Mouse (Mus musculus) heart, embryonic 15.5 days (tissue): Measurements from ENCODE around the gene Podn. TPM values are rescaled to one million over a fixed set of nuclear protein-coding genes. Genes with fewer than 3 reads are reported as not detected.

Experiments
- ATAC-seq: fragments of 200-750 bp; cut with Nextera tagmentation; replicated peaks from 2 replicates; pipeline ENCODE4 v1.8.0; 2017; ENCODE audit warnings: low read depth, moderate TSS enrichment; ENCODE audit not compliant: insufficient number of reproducible peaks, insufficient read depth, low FRiP score
- H3K27ac ChIP-seq: fragments of 300-500 bp; sonication (generic); 2 replicates; pipeline ENCODE4 v1.5.1; 2015; ENCODE audit warnings: mild to moderate bottlenecking, inconsistent platforms
- H3K27me3 ChIP-seq: fragments of 300-500 bp; sonication (generic); 2 replicates; pipeline ENCODE4 v1.6.1; 2015; ENCODE audit warnings: inconsistent platforms
- H3K36me3 ChIP-seq: fragments of 300-500 bp; sonication (generic); 2 replicates; pipeline ENCODE4 v1.6.1; 2015; ENCODE audit warnings: mild to moderate bottlenecking, inconsistent platforms
- H3K4me1 ChIP-seq: fragments of 300-500 bp; sonication (generic); replicated peaks from 2 replicates; pipeline ENCODE4 v1.6.1; 2015; ENCODE audit warnings: inconsistent platforms
- H3K4me2 ChIP-seq: fragments of 300-500 bp; sonication (generic); 2 replicates; pipeline ENCODE4 v1.6.1; 2015; ENCODE audit warnings: inconsistent platforms, mild to moderate bottlenecking, moderate library complexity
- H3K4me3 ChIP-seq: fragments of 300-500 bp; sonication (generic); 2 replicates; pipeline ENCODE4 v1.5.1; 2015; ENCODE audit warnings: mild to moderate bottlenecking, inconsistent platforms
- H3K9ac ChIP-seq: fragments of 300-500 bp; sonication (generic); 2 replicates; pipeline ENCODE4 v1.6.1; 2015; ENCODE audit warnings: mild to moderate bottlenecking, inconsistent platforms
- H3K9me3 ChIP-seq: fragments of 300-500 bp; sonication (generic); replicated peaks from 2 replicates; pipeline ENCODE4 v1.6.1; 2016; ENCODE audit warnings: inconsistent platforms
- WGBS: fragments of 180-500 bp; shearing (Covaris S2); methylation state at CpG from one replicate; pipeline ENCODE4 v1.1.7; 2015; ENCODE audit warnings: mixed read lengths; 5-methylcytosine and 5-hydroxymethylcytosine counted together
- polyA plus RNA-seq: library from polyadenylated mRNA; unstranded; fragments of >200 nt; fragmentation: Nextera tagmentation; extraction: Ambion mirVana; gene quantifications from 2 replicates; pipeline ENCODE4 v1.2.1, GENCODE M21; 2015

Podn gene
- polyA plus RNA-seq, 1 experiment from 2014 or later = 0.26 TPM

DNA sequence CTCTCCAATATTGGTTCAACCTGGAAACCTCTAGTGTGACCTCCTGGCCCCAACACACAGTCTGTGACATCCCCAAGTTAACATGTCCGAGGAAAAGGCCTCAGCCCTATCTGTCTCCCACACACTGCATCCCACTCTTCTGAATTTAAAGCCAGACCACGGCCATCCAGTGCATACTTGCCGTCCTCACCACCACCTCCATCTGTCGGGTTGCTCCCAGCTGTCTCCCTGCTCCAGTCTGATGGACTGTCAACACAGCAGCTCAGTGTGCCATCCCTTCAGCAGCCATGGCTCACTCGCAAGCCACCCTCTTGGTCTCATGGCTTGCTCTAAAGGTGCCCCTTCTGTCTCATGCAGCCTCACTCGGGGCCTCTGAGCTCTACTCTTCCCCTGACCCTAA lies 100.5 kb downstream of the Podn start:
- no peak for ATAC-seq

DNA sequence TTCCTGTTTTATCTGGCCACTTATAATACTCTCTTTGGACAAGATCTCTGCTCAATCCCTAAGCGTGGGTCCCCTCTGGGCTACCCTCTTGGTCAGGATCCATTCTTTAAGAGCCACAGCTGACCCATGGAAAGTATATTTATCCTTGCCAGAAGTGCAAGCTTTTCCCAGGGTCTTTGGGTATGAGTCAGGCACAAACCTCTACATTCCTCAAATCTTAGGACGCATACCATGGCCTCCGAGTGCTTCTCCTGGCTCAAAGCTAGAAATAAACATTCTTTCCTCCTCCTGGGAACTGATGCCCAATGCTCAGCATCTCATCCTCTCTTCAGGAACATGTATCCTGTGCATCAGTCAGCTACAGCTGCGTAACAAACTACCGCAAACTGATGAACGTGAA lies 101.2 kb downstream of the Podn start:
- no peak for ATAC-seq
- no peaks in the 10 kb centered on the region for H3K36me3 ChIP-seq
- no peak overlapping the region for H3K9ac ChIP-seq
- WGBS = 76% methylated on average over 6 of the region's 6 CpGs
- no peaks in the 10 kb centered on the region for H3K9me3 ChIP-seq
- no peak overlapping the region for H3K4me2 ChIP-seq
- no peaks in the 10 kb centered on the region; the same call in 1 of the 2 replicates for H3K27me3 ChIP-seq
- peaks cover 18% of the 10 kb centered on the region for H3K4me1 ChIP-seq
- no peak overlapping the region for H3K4me3 ChIP-seq
- no peak overlapping the region for H3K27ac ChIP-seq

More for the DNA sequence above, 100.5 kb downstream of the Podn start:
- 72% methylated on average over 6 of the region's 6 CpGs for WGBS
- H3K9ac ChIP-seq = no peak overlapping the region
- H3K36me3 ChIP-seq = no peaks in the 10 kb centered on the region
- H3K4me1 ChIP-seq = peaks cover 18% of the 10 kb centered on the region
- H3K27ac ChIP-seq = no peak overlapping the region
- H3K4me2 ChIP-seq = no peak overlapping the region
- no peaks in the 10 kb centered on the region; the same call in 1 of the 2 replicates for H3K27me3 ChIP-seq
- no peak overlapping the region for H3K4me3 ChIP-seq
- no peaks in the 10 kb centered on the region for H3K9me3 ChIP-seq

DNA sequence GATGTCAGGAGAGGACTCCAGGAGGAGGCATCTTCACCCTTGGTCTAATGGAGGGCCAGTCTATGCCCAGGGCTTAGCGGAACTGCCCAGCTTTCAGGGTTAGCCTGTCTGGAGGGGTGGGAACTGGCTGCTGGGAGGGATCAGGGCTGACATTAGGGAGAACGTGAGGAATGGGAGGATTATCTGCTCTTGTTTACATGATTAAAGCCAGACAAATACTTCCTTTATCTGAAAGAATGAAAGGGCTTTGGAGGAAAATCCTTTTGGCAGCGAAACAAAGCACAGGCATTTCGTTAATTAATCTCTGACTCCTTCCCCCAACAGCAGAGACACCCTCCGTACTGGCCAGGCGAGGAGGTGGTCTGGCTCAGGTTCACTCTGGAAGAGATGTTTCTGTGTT lies 104.4 kb downstream of the Podn start:
- WGBS = 34% methylated on average over 6 of the region's 6 CpGs
- no peak overlapping the region for H3K4me2 ChIP-seq
- no peaks in the 10 kb centered on the region; the same call in 1 of the 2 replicates for H3K27me3 ChIP-seq
- H3K4me1 ChIP-seq = peaks cover 10% of the 10 kb centered on the region
- no peaks in the 10 kb centered on the region for H3K36me3 ChIP-seq
- H3K27ac ChIP-seq = no peak overlapping the region
- H3K9ac ChIP-seq = no peak overlapping the region
- H3K4me3 ChIP-seq = no peak overlapping the region
- H3K9me3 ChIP-seq = no peaks in the 10 kb centered on the region
- no peak for ATAC-seq

DNA sequence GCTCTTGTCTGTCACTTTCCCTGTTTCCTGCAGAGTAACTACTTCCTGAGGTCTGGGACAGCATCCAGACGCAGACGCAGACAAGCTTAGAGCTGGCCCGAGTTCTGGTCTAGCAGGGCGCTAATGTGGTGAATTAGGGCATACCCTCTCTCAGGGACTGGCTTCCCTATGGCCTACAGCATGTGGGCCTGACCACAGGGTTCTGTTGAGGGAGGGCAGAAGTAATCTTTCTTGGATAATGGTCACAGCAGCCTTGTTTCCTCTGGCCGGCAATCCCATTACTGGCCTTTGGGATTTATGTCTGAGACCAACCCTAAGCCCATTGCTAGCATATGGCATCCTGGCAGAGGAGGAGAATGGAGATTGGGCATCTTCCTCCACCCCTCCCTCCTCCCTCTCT lies 105.4 kb downstream of the Podn start:
- no peak for ATAC-seq
- WGBS = 61% methylated on average over 5 of the region's 5 CpGs
- no peaks in the 10 kb centered on the region for H3K36me3 ChIP-seq
- peaks cover 10% of the 10 kb centered on the region for H3K4me1 ChIP-seq
- no peak overlapping the region for H3K9ac ChIP-seq
- H3K27ac ChIP-seq = no peak overlapping the region
- no peaks in the 10 kb centered on the region for H3K9me3 ChIP-seq
- no peak overlapping the region for H3K4me3 ChIP-seq
- H3K4me2 ChIP-seq = no peak overlapping the region
- no peaks in the 10 kb centered on the region; the same call in 1 of the 2 replicates for H3K27me3 ChIP-seq

DNA sequence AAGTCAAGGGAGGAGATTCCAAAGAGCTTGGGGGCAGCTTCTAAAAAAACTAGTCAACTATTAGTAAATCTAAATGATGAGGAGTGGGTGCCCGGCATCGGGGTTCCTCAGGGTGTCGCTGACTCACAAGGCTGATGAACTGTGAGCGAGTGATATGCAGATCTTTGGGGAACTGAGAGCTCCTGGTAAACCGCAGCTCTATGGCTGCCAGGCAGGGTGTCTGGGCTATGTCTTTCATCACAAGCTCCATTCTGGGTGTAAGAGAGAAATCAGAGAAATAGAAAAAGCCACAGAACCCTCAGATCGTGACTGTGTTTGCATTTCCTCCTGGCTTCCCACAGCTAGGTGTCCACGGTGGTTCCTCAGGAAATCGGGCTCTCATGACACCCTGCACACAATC lies 107.3 kb downstream of the Podn start:
- Histone ChIP-seq H3K36me3 (no peaks in the 10 kb centered on the region), H3K27me3 (no peaks in the 10 kb centered on the region; the same call in 1 of the 2 replicates), H3K27ac (no peak overlapping the region), H3K4me1 (peaks cover 10% of the 10 kb centered on the region), H3K4me3 (no peak overlapping the region), H3K9ac (no peak overlapping the region), H3K9me3 (no peaks in the 10 kb centered on the region), H3K4me2 (no peak overlapping the region)
- ATAC-seq = no peak
- WGBS = 22% methylated on average over 8 of the region's 8 CpGs

DNA sequence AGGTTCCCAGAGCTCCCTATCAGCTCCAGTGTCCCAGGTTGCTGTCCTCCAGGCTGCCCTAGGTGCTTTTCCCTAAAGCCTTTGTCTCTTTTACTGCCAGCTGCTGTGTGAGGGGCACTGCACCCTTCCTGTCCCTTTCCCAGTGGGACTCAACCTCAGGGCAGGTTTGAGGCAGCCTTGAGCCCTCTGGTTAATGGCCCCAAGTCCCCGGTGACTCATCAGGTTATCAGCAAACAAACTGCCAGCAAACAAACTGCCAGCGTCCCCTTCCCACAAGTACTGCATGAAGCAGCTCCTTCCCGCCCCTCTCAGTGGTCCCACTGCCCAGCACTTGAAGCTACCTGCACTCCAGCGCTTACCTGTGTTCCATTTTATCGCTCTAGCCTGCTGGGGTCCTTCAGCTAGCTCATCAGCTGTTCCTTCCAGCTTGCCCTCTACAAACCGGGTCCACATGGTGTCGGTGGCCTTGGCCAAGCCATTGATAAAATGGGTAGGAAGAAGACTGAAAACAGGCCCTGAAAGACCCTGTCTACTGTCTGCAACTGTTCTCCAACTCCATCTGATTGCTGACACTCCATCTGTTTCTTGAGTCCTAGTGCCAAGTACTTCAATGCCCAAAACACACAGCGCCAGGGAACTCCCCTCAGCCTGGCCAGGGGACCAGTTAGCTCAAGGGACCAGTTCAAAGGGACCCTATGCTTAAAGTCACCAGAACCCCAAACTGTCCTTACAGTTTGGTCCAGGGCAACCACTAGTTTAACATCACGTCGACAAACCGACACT lies 109.7 kb downstream of the Podn start:
- 78% methylated on average over 11 of the region's 11 CpGs for WGBS
- Histone ChIP-seq H3K4me2 (no peak overlapping the region), H3K36me3 (no peaks in the 10 kb centered on the region), H3K9me3 (no peaks in the 10 kb centered on the region), H3K4me3 (no peak overlapping the region), H3K4me1 (peaks cover 2% of the 10 kb centered on the region), H3K9ac (no peak overlapping the region), H3K27me3 (no peaks in the 10 kb centered on the region; the same call in 1 of the 2 replicates), H3K27ac (no peak overlapping the region)
- no peak for ATAC-seq

DNA sequence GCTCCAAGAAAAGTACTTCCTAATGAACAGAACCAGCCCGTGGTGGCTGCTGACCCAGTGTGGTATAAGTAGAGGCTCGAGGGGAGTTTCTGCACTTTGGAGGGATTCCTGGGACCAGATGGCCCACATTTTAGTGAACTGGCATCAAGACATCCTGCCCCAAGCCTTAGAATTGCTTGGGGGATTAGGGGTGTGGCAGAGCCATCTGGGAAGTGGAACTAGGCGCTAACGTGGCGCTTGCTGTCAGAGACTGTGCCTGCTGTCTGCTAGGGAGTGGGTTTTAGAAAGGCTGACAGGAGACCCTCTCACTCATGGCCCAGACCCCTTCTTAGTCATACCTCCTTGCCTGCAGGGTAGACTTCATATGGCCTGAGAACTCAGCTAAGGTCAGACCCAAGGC lies 110.4 kb downstream of the Podn start:
- H3K9ac ChIP-seq = no peak overlapping the region
- no peak overlapping the region for H3K27ac ChIP-seq
- H3K4me2 ChIP-seq = no peak overlapping the region
- no peaks in the 10 kb centered on the region; the same call in 1 of the 2 replicates for H3K27me3 ChIP-seq
- H3K4me1 ChIP-seq = no peaks in the 10 kb centered on the region; the same call in 1 of the 2 replicates
- ATAC-seq = no peak
- no peaks in the 10 kb centered on the region for H3K9me3 ChIP-seq
- H3K36me3 ChIP-seq = no peaks in the 10 kb centered on the region
- no peak overlapping the region for H3K4me3 ChIP-seq
- 87% methylated on average over 5 of the region's 5 CpGs for WGBS

DNA sequence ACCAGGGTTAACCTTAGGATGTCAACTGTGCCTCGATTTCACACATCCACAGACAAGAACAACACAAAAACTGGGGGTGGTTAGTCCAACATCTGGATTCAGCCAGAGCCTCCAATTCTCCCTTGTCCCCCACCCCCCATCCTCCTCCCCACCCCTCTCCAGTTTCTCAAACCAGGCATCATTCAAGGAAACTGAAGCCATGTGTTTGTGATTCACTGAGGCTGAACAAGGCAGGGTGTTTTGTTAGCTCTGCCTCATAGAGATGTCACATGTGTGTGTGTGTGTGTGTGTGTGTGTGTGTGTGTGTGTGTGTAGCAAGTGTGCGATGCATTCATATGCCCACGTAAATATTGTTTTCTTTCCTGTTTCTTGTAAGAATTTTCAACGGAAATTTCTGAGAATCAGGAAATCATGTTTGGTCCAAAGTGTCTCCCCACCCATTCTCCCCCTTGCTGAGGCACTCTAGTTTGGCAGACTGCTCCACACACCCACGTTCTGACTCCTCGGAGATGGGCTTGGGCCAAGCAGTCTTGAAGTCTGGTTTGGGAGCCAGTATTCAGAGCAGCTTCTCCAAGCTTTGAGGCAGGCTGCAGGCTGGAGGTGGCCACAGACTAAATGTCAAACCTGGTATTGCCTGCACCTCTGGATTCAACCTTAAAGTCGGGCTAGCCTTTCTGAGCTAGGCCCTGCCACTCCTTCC lies 111.8 kb downstream of the Podn start:
- Histone ChIP-seq H3K27ac (peak overlapping the region; percentile 35; the same call in 1 of the 2 replicates), H3K9ac (no peak overlapping the region), H3K4me3 (no peak overlapping the region), H3K36me3 (no peaks in the 10 kb centered on the region), H3K27me3 (no peaks in the 10 kb centered on the region), H3K4me1 (peaks cover 3% of the 10 kb centered on the region; the same call in 1 of the 2 replicates), H3K9me3 (no peaks in the 10 kb centered on the region), H3K4me2 (no peak overlapping the region)
- ATAC-seq = no peak
- 47% methylated on average over 7 of the region's 7 CpGs for WGBS

DNA sequence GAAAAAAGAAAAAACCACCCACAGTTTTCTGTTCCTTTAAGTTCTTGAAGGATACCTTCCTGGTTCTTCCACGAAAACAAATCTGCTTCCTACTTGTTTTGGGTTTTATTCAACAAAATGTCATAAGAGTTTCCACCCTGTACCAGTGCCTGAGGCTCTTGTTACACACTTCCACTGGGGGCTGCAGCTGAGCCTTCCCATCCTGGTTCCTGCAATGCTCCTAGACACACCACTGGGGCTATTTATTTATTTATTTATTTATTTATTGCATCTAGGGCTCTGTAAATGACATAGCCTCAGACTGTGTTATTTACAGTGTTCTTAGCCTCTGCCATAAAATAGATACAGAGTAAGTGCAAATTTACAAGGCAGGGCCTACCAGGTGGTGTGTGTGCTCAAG lies 112.5 kb downstream of the Podn start:
- WGBS = 68% methylated on average over 1 of the region's 1 CpGs
- no peaks in the 10 kb centered on the region for H3K27me3 ChIP-seq
- no peaks in the 10 kb centered on the region for H3K9me3 ChIP-seq
- H3K27ac ChIP-seq = no peak overlapping the region
- H3K4me3 ChIP-seq = no peak overlapping the region
- H3K4me1 ChIP-seq = peaks cover 4% of the 10 kb centered on the region; the same call in 1 of the 2 replicates
- no peak overlapping the region for H3K4me2 ChIP-seq
- H3K9ac ChIP-seq = no peak overlapping the region
- ATAC-seq = no peak
- no peaks in the 10 kb centered on the region for H3K36me3 ChIP-seq

DNA sequence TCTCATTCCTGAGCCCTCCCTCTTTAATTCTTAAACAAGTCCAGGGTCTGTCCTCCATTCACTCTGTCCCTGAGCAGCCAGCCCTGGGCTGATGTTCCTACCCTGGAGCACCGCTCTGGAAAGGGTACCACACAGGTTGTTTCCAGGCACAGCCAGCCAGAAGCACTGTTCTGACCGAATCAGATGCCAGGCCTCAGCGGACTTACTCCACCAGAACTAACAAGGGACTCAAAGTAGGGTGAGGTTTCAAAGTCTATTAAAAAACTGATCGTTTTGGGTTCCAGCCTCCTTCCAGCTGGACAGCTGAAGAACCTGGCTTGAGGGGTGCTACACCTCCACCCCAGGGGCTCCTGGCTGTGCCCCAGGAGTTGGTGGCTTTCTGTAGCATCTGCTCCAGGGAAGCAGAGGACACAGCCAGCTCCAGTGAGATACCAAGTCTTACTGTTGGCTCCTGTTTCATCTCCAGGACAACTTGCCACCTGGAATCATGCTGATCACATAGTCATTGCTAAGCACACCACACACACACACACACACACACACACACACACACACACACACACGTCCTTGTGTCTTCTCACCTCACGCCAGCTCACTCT lies 116.1 kb downstream of the Podn start:
- no peak overlapping the region for H3K9ac ChIP-seq
- no peak overlapping the region for H3K4me2 ChIP-seq
- no peaks in the 10 kb centered on the region for H3K9me3 ChIP-seq
- peaks cover 4% of the 10 kb centered on the region; the same call in 1 of the 2 replicates for H3K27me3 ChIP-seq
- peaks cover 4% of the 10 kb centered on the region; the same call in 1 of the 2 replicates for H3K4me1 ChIP-seq
- 82% methylated on average over 6 of the region's 6 CpGs for WGBS
- no peak for ATAC-seq
- H3K36me3 ChIP-seq = no peaks in the 10 kb centered on the region
- H3K4me3 ChIP-seq = no peak overlapping the region
- no peak overlapping the region for H3K27ac ChIP-seq

DNA sequence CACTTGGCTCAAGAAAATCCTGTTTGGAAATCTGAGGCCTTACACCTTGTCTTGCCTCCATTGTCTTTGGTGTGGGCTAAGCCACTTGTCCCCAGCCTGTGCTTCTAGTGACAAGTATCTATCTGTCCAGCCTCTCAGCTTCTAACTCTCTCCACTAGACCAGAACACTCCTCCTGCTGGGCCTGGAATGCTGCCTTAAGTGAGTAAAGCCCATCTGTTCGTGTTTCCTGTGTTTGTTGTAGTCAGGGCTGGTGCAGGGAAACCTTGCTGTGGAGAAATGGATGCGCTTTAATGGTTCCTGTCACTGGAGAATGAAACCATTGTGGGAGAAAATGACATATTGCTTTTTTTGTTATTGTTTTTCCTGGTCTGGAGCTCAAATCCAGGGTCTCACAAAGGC lies 116.7 kb downstream of the Podn start:
- WGBS = 46% methylated on average over 2 of the region's 2 CpGs
- Histone ChIP-seq H3K27me3 (peaks cover 4% of the 10 kb centered on the region; the same call in 1 of the 2 replicates), H3K4me1 (peaks cover 4% of the 10 kb centered on the region; the same call in 1 of the 2 replicates), H3K4me2 (no peak overlapping the region), H3K36me3 (no peaks in the 10 kb centered on the region), H3K4me3 (no peak overlapping the region), H3K9me3 (no peaks in the 10 kb centered on the region), H3K27ac (no peak overlapping the region), H3K9ac (no peak overlapping the region)
- no peak for ATAC-seq
